Mouse (Mus musculus) kidney, postnatal 10 days (tissue): Measurements from ENCODE around the gene Hps4.
A peak's percentile ranks its signal among the peaks of the same experiment; 100 is the strongest.
"Not testable (repeated sequence)": the region's sequence is repeated elsewhere in the genome, so short reads cannot be mapped to it uniquely, and the experiment has no call there.

ENCODE experiments used
- DNase-seq: peaks from one replicate; pipeline ENCODE4 v3.0.0; 2021; ENCODE audit warnings: mixed read lengths

The Hps4 gene

DNA sequence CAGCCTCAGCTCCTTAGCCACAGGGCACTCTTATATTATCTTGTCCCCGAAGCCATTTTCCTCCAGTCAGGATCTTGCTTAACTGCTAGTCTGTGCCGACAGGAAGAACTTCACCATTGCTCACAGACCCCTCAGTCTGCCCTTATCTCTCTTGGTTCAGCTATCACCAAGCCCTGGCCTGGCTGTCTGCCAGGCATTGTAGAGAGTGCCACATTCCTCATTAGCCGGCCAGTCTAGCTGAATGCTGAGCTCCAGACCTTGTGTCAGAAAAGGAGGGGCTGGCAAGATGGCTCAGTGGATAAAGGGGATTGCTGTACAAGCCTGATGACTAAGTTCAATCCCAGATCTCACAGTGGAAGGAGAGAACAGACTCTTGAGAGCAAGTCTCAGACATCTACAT, 63.1 kb downstream of the Hps4 start:
- no peak for DNase-seq

DNA sequence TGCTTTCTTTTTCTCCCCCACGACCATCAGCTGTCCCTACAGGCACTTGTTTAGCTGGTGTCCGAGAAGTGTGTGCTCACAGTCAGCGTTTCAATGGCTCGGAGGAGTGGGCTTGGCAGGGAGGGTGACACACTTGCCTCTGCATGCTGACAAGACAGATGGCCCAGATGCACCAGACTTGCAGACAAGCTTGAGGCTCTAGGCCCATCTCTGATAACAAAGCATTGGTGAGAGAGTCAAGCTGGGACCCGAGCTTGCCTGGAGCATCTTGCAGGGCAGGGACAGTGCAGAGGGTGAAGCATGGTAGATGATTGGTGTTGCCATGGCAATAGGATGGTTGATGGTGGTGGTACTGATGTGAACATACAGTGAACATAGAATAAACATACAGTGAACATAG, 66.4 kb downstream of the Hps4 start:
- DNase-seq = no peak

DNA sequence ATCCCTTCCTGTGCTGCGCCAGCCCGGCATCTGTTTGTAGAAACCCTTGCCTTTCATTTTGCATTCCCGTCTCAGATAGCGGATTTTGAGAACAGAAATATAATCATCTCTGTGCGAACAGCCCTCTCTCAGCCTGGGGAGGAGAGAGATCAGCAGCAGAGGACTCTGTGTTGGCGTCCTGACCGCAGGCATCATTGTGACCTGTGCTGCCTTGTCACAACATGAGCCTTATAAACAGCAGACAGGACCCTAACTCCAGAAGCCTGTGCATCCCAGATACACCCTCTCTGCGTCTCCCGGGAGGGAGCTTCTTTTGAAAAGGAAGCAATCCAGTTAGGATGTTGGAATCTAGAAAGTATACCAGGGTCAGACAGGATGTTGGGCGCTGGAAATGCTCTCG, 68.2 kb downstream of the Hps4 start:
- no peak for DNase-seq

DNA sequence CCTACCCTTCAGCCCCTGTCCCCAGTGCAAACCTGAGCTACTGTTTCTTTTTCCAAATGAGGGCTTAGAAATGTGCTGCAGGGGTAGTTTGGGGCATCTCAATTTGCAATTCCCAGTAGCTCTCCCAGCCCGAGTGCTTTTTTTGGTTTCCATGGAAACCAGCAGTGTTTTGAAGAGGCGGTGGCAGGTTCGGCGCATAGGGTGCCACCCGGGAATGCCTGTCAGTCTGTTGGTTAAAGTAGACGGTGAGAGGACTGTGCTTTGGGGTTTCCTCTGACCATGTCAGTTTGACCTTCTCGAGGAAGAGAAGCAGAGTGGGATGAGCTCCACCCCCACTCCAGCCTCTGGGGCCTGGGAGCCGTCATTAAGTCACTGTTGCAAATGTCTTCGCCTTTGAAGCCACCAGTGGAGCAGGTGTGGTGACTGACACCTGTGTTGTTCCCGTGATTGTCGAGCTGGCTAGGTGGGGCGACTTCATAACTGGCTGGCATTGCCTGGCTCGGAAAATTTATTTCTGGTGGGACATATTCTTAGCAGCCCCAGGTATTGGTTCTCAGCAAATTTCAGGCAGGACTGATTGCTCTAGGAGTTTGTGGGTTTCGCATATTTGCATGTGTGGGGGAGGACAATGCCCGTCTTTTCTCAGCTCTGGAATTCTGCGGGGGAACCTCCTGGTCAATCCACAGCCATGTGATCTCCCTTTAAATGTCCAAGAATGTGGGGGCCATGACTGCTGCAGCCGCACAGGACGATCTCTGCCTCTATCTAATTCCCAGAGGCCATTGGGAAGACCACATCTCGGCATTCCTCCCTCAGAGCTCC, 68.8 kb downstream of the Hps4 start:
- no peak for DNase-seq

DNA sequence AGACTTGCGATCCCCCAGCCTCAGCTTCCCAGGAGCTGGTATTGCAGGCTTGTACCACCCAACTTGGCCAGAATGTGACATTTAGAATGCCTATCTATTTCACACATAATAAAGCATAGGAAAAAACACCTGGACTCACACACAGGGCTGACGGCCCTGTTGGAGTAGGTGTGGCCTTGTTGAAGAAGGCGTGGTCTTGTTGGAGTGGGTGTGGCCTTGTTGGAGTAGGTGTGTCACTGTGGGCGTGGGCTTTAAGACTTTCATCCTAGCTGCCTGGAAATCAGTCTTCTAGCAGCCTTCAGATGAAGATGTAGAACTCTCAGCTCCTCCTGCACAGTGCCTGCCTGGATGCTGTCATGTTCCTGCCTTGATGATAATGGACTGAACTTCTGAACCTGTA, 69.9 kb downstream of the Hps4 start:
- DNase-seq = not testable (repeated sequence)

DNA sequence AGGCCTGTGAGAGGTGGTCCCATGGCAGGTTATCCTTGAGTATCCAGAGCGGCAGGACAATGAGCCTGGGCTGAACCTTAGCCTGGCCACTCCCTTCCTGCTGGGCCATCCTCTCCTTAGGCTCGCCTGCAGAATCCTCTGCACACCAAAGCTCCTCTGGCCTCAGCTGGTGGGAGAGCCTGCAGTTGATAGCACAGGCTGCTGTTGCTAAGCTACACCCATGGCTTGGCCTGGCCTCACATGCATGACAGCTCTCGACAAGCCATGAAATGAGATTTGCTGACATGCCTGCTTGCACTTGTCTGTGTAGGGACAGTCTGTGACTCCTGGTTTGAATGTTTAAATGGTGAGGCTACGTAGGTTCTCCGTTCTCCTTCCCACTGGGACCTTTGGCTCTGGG, 73.8 kb downstream of the Hps4 start:
- DNase-seq = no peak

DNA sequence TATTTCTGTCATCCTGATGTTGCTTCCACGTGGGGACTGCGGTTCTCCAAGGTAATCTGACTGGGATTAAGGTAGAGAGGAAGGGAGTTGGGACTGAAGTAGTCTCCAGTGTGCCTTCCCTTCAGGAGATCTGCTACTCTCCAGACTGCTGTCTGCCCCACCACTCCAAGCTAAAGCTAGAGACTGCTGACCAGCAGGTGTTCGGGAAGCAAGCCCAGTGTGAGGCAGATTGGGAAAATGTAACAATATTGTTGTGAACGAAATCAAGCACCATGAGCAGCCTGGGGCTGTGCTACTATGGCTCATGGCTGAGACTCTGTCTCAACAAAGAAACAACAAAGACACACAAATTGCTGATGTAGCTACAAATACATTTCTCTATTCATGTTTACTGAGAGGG, 75.1 kb downstream of the Hps4 start:
- DNase-seq = no peak

DNA sequence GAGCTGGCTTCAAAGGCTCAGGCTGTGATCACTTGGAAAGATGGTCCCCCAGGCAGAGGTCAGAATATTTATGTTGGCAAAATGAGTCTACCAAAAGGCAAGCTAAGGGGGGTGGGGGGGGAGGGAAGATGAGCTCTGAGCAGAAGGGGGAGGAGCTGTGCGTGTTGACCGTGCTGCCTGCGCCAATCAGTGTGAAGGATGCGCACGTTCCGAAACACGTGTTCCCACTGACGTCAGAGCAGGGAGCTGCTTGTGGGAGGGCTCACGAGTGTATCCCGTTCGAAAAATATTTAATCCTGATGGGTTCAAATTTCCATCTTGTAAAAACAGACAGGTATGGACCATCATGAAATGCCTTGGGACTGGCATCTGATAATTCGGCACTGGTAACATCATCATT, 76.7 kb downstream of the Hps4 start:
- peak; percentile 30 for DNase-seq

DNA sequence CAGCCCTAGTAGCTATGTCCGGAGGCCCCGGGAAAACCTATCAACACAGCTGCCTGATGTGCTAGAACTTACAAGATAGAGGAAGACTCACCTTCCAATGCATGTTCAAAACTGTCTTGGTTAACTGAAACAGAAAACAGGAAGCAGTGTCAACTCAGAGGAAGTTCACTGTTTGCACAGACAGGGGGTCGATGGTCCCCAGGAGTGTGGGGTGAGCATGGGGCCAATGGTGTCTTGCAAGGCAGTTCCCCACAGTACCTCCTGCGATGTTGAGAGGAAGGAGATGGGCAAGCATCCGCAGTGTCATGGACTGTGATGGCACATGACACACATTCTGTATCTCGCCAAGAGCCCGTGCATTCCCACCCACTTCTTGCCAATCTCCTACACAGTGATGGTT, 83.8 kb downstream of the Hps4 start:
- no peak for DNase-seq

DNA sequence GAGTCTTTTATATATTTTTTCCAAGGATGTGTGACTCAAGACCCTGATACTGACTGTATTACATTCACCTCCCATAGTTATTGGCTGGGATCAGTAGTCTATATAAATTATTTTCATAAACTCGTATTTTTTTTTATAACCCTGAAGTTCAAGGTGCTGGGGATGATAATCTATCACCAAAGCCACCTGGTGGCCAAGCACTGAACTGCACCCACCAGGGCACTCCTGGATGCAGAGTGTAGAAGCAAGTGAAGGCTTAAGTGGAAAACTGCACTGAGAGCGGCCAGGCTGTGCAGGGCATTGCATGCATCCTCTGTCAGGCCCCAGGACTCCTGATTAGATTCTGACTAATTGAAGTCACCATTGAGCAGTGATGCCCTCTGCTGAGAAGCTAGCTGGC, 84.4 kb downstream of the Hps4 start:
- DNase-seq = peak; percentile 84
